Mouse (Mus musculus): Measurements from ENCODE around the gene Dok7.

DNA sequence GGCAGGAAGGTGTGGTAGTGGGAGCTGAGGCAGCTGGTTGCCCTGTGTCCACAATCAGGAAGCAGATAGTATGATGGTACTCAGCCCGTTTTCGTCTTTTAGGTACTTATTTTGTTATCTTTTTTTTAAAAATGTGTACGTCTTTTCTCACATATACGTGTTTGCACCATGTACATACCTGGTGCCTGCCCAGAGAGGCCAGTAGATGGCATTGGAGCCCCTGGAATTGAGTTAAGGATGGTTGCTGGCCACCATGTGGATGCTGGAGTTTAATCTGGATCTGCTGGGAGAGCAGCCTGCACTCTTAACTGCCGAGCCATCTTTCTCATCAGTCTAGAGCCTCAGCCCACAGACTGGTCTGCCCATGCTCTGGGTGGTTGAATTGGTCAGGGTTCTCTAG, 6.0 kb upstream of the Dok7 start:
- TF ChIP-seq CTCF (IDR thresholded peaks at IDR 0.05; ENCODE audit: insufficient read depth, low read depth, low read length), result no peak
- no peak for TF ChIP-seq POLR2A (IDR thresholded peaks at IDR 0.05; ENCODE audit: insufficient read depth, low read depth, low read length)
